Comparison of ENCODE assay signal across 9 mouse cellular contexts in the genomic region with DNA sequence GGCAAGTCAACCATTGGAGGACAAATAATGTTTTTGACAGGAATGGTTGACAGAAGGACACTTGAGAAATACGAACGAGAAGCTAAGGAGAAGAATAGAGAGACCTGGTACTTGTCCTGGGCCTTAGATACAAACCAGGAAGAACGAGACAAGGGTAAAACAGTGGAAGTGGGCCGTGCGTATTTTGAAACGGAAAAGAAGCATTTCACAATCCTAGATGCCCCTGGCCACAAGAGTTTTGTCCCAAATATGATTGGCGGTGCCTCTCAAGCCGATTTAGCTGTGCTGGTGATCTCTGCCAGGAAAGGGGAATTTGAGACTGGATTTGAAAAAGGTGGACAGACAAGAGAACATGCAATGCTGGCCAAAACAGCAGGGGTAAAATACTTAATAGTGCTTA. TPM values are rescaled to one million over a fixed set of nuclear protein-coding genes. Genes with fewer than 3 reads are reported as not detected.
DNase-seq lines count a peak whose midpoint lies in the region; ATAC-seq and TF ChIP-seq lines count a peak whose summit lies in the region.
"Had no signal": no experiment of that assay in that cellular context is flagged by ENCODE, and none has a peak within 500 bp of the region (broad histone marks: within the 10 kb centered on the region; RNA-seq: fewer than 3 reads in every experiment).

No protein-coding gene starts in this region.

- no peak overlapping the region for H3ac ChIP-seq in C2C12 (ENCODE audit: control insufficient read depth, insufficient read length, low read depth)

- 73% methylated on average over 8 of the region's 8 CpGs for WGBS in hindbrain, embryonic 10.5 days

- no peaks in the 10 kb centered on the region for H3K79me2 ChIP-seq in C2C12 (ENCODE audit: control insufficient read depth, insufficient read depth)

- DNase-seq in hindbrain, embryonic 10.5 days (ENCODE audit: low spot score), result no peak
- DNase-seq in T-cell, adult 2 months (ENCODE audit: low spot score), result no peak
- DNase-seq in gastrocnemius, postnatal 36 days, result no peak
- DNase-seq in frontal cortex, postnatal 25 days (ENCODE audit: low spot score in 2 of 2), result no peak
- DNase-seq: thymus, postnatal 14 days had no signal

- no peaks in the 10 kb centered on the region for H3K9me3 ChIP-seq in E14TG2a.4 (ENCODE audit: low read length)
- no peaks in the 10 kb centered on the region for H3K9me3 ChIP-seq in hindbrain, embryonic 10.5 days

- H3K4me3 ChIP-seq in C2C12 (ENCODE audit: insufficient read depth, poor library complexity, severe bottlenecking) (peak overlapping the region; percentile 40), E14TG2a.4 (replicated peaks; ENCODE audit: low read length) (peak overlapping the region; percentile 86)
- peak overlapping the region; percentile 68 for H3K4me3 ChIP-seq in hindbrain, embryonic 10.5 days

- H3K27ac ChIP-seq in hindbrain, embryonic 10.5 days, result no peak overlapping the region

- peak; percentile 64 for ATAC-seq in megakaryocyte, adult 5-6 weeks (ENCODE audit: poor library complexity, severe bottlenecking)
- ATAC-seq: activated CD4-positive, CD25-positive, alpha-beta regulatory T cell, adult 4 months had no signal

- no peak for TF ChIP-seq CTCF in C2C12 (IDR thresholded peaks at IDR 0.05; ENCODE audit: control insufficient read depth, insufficient read depth, insufficient read length)
- TF ChIP-seq CTCF in E14TG2a.4 (conservative IDR thresholded peaks at IDR 0.05; ENCODE audit: low read length), result no peak

- H3K27me3 ChIP-seq in C2C12 (ENCODE audit: control insufficient read depth, insufficient read depth, insufficient read length), result no peaks in the 10 kb centered on the region
- no peaks in the 10 kb centered on the region for H3K27me3 ChIP-seq in E14TG2a.4 (ENCODE audit: insufficient read depth, low read length)
- H3K27me3 ChIP-seq in hindbrain, embryonic 10.5 days (ENCODE audit: insufficient read depth, poor library complexity, severe bottlenecking), result peaks cover 51% of the 10 kb centered on the region

- H3K4me1 ChIP-seq in E14TG2a.4 (replicated peaks; ENCODE audit: low read depth, low read length), result peaks cover 10% of the 10 kb centered on the region; the same call in 1 of the 2 replicates
- H3K4me1 ChIP-seq in hindbrain, embryonic 10.5 days (replicated peaks), result peaks cover 8% of the 10 kb centered on the region; the same call in 1 of the 2 replicates

- H3K36me3 ChIP-seq in C2C12 (ENCODE audit: control insufficient read depth, insufficient read depth) (no peaks in the 10 kb centered on the region), E14TG2a.4 (ENCODE audit: insufficient read depth, low read length) (no peaks in the 10 kb centered on the region)
- H3K36me3 ChIP-seq in hindbrain, embryonic 10.5 days, result 0 out of 2 replicates have a peak, but pooled peaks cover 7% of the 10 kb centered on the region

- peaks cover 4% of the 10 kb centered on the region for H3K79me3 ChIP-seq in C2C12 (ENCODE audit: low read depth)

- intact Hi-C loops in gastrocnemius, postnatal 36 days (cut with DNase I), result no loop called here

TF ChIP-seq in C2C12, 6 proteins besides CTCF, POLR2A, EP300 and RAD21:
- no peak for TF ChIP-seq FOSL1 (IDR thresholded peaks at IDR 0.05; ENCODE audit: insufficient read depth, low read length, poor library complexity, severe bottlenecking)
- no peak for TF ChIP-seq MYOD1 (IDR thresholded peaks at IDR 0.05; ENCODE audit: control insufficient read depth, insufficient read length, low read depth)
- TF ChIP-seq USF1 (IDR thresholded peaks at IDR 0.05; ENCODE audit: low read depth), result no peak
- no peak for TF ChIP-seq CEBPB (IDR thresholded peaks at IDR 0.05; ENCODE audit: low read depth)
- TF ChIP-seq MAX (IDR thresholded peaks at IDR 0.05), result no peak
- no peak for TF ChIP-seq MYOG (IDR thresholded peaks at IDR 0.05; ENCODE audit: control insufficient read depth, extremely low read depth, insufficient read length)

RNA-seq across cellular contexts. Expression of a gene that starts 1.0 kb away (rescaled TPM):
- polyA plus RNA-seq in C2C12 (2012; fragmentation: generic; extraction: Trizol), result 0.71 TPM
- polyA plus RNA-seq in hindbrain, embryonic 10.5 days (2016; fragmentation: Nextera tagmentation; extraction: Ambion mirVana), result 9.5 and 9.7 TPM in 2 replicates
- total RNA-seq in megakaryocyte, adult 5-6 weeks (2015), result 8.1 and 8.6 TPM in 2 replicates
- 8.0 and 9.2 TPM in 2 replicates for total RNA-seq in megakaryocyte, adult 5-6 weeks (2017)
- total RNA-seq in gastrocnemius, postnatal 36 days (2021), result under 1 TPM; 0.37 to 0.41 TPM
- polyA plus RNA-seq: activated CD4-positive, CD25-positive, alpha-beta regulatory T cell, adult 4 months had no signal

Comparison
In these comparisons a context has a peak if more than half of its experiments do, and no peak if none do; other contexts are left out.
1. RNA of a gene that starts 1.0 kb away (total RNA-seq): 8.0 to 9.2 TPM in megakaryocyte, adult 5-6 weeks; 0.37 to 0.41 TPM in gastrocnemius, postnatal 36 days; every median in the first group is over 4 times any median in the second.
2. Peak in every context shown above with its lines, with median percentiles within 50 percentile points of each other: H3K4me3 ChIP-seq.